Mouse (Mus musculus) limb, embryonic 11.5 days (tissue): ENCODE measurements at regions not wholly inside any gene's neighbourhood (a gene's known extent, or its start where the extent isn't known, plus 50 kb on each side); places are given as distances from the start of the nearest gene placed in this dataset.

Source experiments
- ATAC-seq: fragments of 200-750 bp; cut with Nextera tagmentation; 2 replicates; pipeline ENCODE4 v1.8.0; 2017; ENCODE audit warnings: low read depth; ENCODE audit not compliant: insufficient number of reproducible peaks, low FRiP score, low TSS enrichment
- DNase-seq: peaks from one replicate; pipeline ENCODE4 v3.0.0-alpha.2; 2015; ENCODE audit warnings: low spot score
- H3K27ac ChIP-seq: fragments of 300-500 bp; sonication (generic); replicated peaks from 2 replicates; pipeline ENCODE4 v1.5.1; 2014; ENCODE audit warnings: low read depth, mild to moderate bottlenecking, low read length
- H3K27me3 ChIP-seq: fragments of 300-500 bp; sonication (generic); 2 replicates; pipeline ENCODE4 v1.6.1; 2014; ENCODE audit warnings: mild to moderate bottlenecking, low read length, mixed read lengths; ENCODE audit not compliant: control insufficient read depth, insufficient read depth
- H3K36me3 ChIP-seq: fragments of 300-500 bp; sonication (generic); 2 replicates; pipeline ENCODE4 v1.6.1; 2014; ENCODE audit warnings: mild to moderate bottlenecking, low read length, moderate library complexity, mixed read lengths; ENCODE audit not compliant: control insufficient read depth, insufficient read depth
- H3K4me1 ChIP-seq: fragments of 300-500 bp; sonication (generic); 2 replicates; pipeline ENCODE4 v1.6.1; 2014; ENCODE audit warnings: low read length, mixed read lengths; ENCODE audit not compliant: control insufficient read depth, insufficient read depth
- H3K4me2 ChIP-seq: fragments of 300-500 bp; sonication (generic); 2 replicates; pipeline ENCODE4 v1.6.1; 2014; ENCODE audit warnings: low read depth, mild to moderate bottlenecking, moderate library complexity; ENCODE audit not compliant: severe bottlenecking
- H3K4me3 ChIP-seq: fragments of 300-500 bp; sonication (generic); 2 replicates; pipeline ENCODE4 v1.5.1; 2014; ENCODE audit warnings: low read depth, low read length
- H3K9ac ChIP-seq: fragments of 300-500 bp; sonication (generic); 2 replicates; pipeline ENCODE4 v1.6.1; 2014; ENCODE audit warnings: mild to moderate bottlenecking, low read length
- H3K9me3 ChIP-seq: fragments of 300-500 bp; sonication (generic); 2 replicates; pipeline ENCODE4 v1.6.1; 2016; ENCODE audit warnings: low read length; ENCODE audit not compliant: control insufficient read depth
- WGBS: fragments of 180-500 bp; shearing (Covaris S2); extraction: QIAGEN DNeasy Blood & Tissue Kit; methylation state at CpG from one replicate; pipeline ENCODE4 v1.1.7; 2014; 5-methylcytosine and 5-hydroxymethylcytosine counted together

DNA sequence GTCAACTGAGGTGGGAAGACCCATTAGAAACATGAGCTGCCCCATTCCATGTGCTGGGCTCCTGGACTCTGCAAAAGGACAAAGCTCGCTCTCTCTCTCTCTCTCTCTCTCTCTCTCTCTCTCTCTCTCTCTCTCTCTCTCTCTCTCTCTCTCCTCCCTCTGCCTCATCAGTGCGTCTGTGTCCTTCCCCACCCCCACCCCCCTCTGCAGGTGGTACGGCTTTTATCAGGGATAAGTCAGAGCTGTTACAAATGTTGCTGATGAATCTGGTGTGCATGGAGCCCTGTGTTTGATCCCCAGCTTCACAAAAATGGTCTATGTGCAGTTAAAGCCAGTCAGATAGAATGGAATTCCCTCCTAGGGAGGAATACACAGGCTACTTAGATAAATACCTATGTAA lies 247.8 kb upstream of the Smlr1 start:
- Histone ChIP-seq H3K27ac (no peak overlapping the region), H3K4me2 (no peak overlapping the region), H3K4me3 (no peak overlapping the region), H3K27me3 (no peaks in the 10 kb centered on the region), H3K36me3 (no peaks in the 10 kb centered on the region), H3K4me1 (no peaks in the 10 kb centered on the region), H3K9ac (no peak overlapping the region), H3K9me3 (no peaks in the 10 kb centered on the region)
- ATAC-seq (no peak), DNase-seq (no peak)
- WGBS: 60% methylated on average over 3 of the region's 3 CpGs

DNA sequence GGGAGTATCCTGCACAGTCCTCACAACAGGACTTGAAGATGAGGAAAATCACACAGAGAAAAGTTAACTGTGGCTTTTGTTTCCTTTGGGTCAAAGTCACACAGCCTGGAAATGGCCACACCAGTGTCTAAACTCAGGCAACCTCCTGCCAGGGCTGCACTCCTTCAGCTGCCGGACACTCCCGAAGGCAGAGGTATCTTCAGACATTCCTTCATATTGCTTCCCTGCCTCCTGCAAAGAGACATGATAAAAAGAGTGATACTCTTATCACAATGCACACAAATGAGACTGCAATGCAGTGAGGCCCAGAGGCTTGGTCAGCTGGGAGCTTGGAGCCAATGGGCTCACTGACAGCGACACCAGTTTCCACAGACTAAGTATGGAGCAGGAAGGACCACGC lies 243.4 kb upstream of the Smlr1 start:
- no peak overlapping the region for H3K4me2 ChIP-seq
- H3K9ac ChIP-seq: no peak overlapping the region
- no peaks in the 10 kb centered on the region for H3K9me3 ChIP-seq
- DNase-seq (no peak), ATAC-seq (no peak)
- no peaks in the 10 kb centered on the region for H3K27me3 ChIP-seq
- no peaks in the 10 kb centered on the region for H3K4me1 ChIP-seq
- WGBS: 91% methylated on average over 4 of the region's 4 CpGs
- H3K36me3 ChIP-seq: no peaks in the 10 kb centered on the region
- H3K4me3 ChIP-seq: no peak overlapping the region
- H3K27ac ChIP-seq: no peak overlapping the region

DNA sequence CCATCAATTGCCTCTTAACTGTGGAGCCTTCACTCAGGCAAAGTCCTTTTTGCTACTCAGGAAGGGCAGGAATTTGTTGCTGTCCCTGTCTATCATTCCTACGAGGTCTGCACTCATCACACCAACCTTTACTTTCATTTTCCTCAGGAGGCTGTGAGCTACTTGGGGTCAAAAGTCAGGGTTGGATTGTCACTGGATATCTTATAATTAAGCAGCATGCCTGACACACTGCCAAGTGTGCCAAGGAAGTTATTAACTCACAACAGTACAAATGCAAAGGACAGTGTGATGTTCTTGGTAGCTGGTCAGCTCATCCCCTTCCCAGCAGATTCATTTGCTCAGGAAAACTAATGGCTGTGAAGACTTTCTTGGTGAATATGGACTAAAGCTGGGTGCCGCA lies 241.7 kb upstream of the Smlr1 start:
- H3K27me3 ChIP-seq: no peaks in the 10 kb centered on the region
- H3K27ac ChIP-seq: no peak overlapping the region
- H3K36me3 ChIP-seq: no peaks in the 10 kb centered on the region
- H3K4me2 ChIP-seq: no peak overlapping the region
- WGBS: 74% methylated on average over 2 of the region's 2 CpGs
- no peak for ATAC-seq
- H3K9ac ChIP-seq: no peak overlapping the region
- H3K9me3 ChIP-seq: no peaks in the 10 kb centered on the region
- no peaks in the 10 kb centered on the region for H3K4me1 ChIP-seq
- DNase-seq: no peak
- no peak overlapping the region for H3K4me3 ChIP-seq

DNA sequence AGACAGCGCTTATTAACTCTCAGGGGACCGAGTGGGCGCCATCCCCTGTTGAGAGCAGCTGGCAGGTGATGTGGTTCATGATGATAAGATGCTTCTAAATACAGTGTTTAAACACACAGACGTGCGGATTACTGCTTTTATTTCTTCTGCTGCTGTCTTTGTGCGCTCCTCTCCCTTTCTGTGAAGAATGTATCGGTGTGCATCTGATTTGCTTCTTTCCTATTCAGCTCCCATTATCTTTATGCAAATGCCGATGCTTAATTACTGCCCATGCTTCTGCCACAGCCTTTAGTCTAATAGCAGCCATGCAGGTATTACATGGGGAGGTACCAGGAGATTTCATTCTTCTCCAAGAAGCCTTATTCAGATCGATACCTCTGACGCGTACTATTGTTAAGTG lies 240.6 kb upstream of the Smlr1 start:
- 92% methylated on average over 11 of the region's 11 CpGs for WGBS
- no peaks in the 10 kb centered on the region for H3K27me3 ChIP-seq
- no peak for ATAC-seq

DNA sequence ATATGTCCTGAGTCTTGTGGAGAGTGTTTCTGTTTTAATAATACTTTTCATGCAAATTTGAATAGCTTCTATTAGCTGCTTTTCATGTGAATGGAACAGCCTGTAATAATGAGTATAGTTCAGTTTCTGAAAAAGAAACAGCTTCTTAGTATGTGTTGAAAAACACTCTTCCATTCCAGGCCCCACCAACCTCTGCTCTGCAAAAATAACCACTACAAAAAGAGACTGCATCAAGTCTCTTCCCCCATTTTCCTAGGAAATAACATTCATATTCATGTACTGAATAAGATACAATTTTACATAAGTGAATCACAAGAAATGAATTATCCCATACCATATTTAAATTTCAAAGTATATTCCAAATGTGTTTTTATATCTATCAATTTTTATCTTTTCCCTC lies 234.0 kb upstream of the Smlr1 start:
- Histone ChIP-seq H3K36me3 (no peaks in the 10 kb centered on the region), H3K9ac (no peak overlapping the region), H3K9me3 (no peaks in the 10 kb centered on the region), H3K4me2 (no peak overlapping the region), H3K27me3 (no peaks in the 10 kb centered on the region), H3K27ac (no peak overlapping the region), H3K4me3 (no peak overlapping the region), H3K4me1 (no peaks in the 10 kb centered on the region)
- ATAC-seq (no peak), DNase-seq (no peak)

More for the DNA sequence above, 240.6 kb upstream of the Smlr1 start:
- no peak overlapping the region for H3K4me2 ChIP-seq
- no peak for DNase-seq
- H3K4me3 ChIP-seq: no peak overlapping the region
- no peak overlapping the region for H3K27ac ChIP-seq
- H3K9ac ChIP-seq: no peak overlapping the region
- H3K9me3 ChIP-seq: no peaks in the 10 kb centered on the region
- no peaks in the 10 kb centered on the region for H3K36me3 ChIP-seq
- no peaks in the 10 kb centered on the region for H3K4me1 ChIP-seq

DNA sequence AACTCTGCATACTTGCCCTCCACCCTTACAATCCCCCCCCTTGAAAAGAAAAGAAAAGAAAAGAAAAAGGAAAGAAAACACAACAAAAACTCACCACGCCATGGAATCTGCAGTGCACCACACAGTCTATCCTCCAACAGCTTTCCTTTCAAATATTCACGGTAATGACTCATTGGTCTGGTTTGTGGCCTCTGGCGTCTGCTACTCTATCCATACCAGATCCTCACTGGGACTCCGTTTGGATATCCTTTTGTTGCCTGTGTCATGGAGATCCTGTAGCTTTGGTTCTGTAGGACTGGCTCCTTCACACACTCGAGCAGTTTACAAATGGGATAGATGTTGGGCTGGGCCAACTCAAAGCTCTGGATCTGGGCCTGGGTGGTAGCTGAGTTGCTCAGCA lies 232.4 kb upstream of the Smlr1 start:
- H3K9ac ChIP-seq: no peak overlapping the region
- no peak for DNase-seq
- H3K27ac ChIP-seq: no peak overlapping the region
- H3K4me1 ChIP-seq: no peaks in the 10 kb centered on the region
- no peak overlapping the region for H3K4me2 ChIP-seq
- 86% methylated on average over 5 of the region's 5 CpGs for WGBS
- H3K27me3 ChIP-seq: no peaks in the 10 kb centered on the region
- ATAC-seq: no peak
- no peak overlapping the region for H3K4me3 ChIP-seq
- no peaks in the 10 kb centered on the region for H3K9me3 ChIP-seq
- H3K36me3 ChIP-seq: no peaks in the 10 kb centered on the region

DNA sequence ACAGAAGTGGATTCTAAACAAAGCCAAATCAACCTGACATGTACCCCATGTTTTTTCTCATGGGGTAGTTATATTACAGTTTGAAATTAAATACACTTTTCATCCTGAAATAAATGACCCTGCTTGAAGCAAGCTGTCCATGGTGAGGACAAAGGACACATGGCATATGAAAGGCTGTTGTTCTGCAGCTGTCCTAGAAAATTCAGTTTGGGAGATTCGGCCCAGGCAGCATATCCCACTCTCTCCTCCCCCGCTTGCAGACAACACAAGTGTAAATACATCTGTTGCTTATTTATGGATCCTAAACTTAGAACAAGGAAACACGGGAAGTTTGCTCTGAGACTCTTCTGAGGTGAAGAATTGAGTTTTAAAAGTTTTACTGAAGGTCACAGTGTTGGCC lies 218.2 kb upstream of the Smlr1 start:
- no peaks in the 10 kb centered on the region for H3K4me1 ChIP-seq
- no peak overlapping the region for H3K9ac ChIP-seq
- WGBS: 56% methylated on average over 3 of the region's 3 CpGs
- DNase-seq (no peak), ATAC-seq (no peak)
- no peak overlapping the region for H3K27ac ChIP-seq
- H3K4me3 ChIP-seq: no peak overlapping the region
- no peaks in the 10 kb centered on the region for H3K27me3 ChIP-seq
- no peaks in the 10 kb centered on the region for H3K36me3 ChIP-seq
- no peak overlapping the region for H3K4me2 ChIP-seq
- no peaks in the 10 kb centered on the region for H3K9me3 ChIP-seq

DNA sequence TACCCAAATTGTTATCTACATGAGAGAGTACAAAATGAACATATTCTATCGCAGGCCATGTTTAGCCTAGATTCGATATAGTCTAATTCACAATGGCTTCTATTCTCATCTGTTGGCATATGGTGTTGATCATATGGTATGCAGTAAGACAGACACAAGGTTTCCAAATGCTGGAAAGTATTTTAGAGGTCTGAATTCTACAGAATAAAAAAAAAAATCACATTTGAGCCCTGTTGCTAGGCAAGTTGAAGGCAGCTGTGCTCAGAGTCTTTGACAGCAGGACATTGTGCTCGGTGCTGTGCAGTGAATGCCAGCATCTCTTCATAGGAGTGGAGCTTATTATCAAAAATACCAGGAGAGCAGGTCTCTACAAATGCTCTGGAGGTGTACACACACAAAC lies 206.6 kb upstream of the Smlr1 start:
- no peaks in the 10 kb centered on the region for H3K27me3 ChIP-seq
- H3K4me1 ChIP-seq: no peaks in the 10 kb centered on the region
- no peak overlapping the region for H3K4me3 ChIP-seq
- H3K36me3 ChIP-seq: no peaks in the 10 kb centered on the region
- H3K27ac ChIP-seq: no peak overlapping the region
- no peak for DNase-seq
- no peak overlapping the region for H3K9ac ChIP-seq
- H3K4me2 ChIP-seq: no peak overlapping the region
- no peak for ATAC-seq
- no peaks in the 10 kb centered on the region for H3K9me3 ChIP-seq
- 85% methylated on average over 3 of the region's 3 CpGs for WGBS

DNA sequence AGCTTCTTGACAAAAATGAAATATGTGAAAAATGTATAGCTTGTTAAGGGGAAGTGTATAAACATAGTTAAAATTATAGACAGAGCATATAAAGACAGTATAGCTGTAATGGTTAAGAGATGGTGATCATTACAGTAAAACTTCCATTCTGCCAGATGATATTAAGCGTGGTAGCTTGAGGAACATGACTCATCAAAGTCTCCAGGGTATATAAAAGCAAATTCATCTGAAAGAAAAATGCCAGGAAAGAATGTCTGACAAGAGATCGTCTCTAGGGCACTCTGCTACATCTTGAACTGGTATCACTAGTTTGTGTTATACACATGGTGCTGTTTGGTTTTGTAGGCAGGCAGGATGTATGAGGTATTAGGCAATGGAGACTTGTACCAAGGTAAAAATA lies 204.9 kb upstream of the Smlr1 start:
- Histone ChIP-seq H3K9me3 (no peaks in the 10 kb centered on the region), H3K27ac (no peak overlapping the region), H3K4me2 (no peak overlapping the region), H3K27me3 (no peaks in the 10 kb centered on the region), H3K9ac (no peak overlapping the region), H3K4me1 (no peaks in the 10 kb centered on the region), H3K4me3 (no peak overlapping the region), H3K36me3 (no peaks in the 10 kb centered on the region)
- 79% methylated on average over 2 of the region's 2 CpGs for WGBS
- no peak for DNase-seq
- ATAC-seq: no peak
